Mouse (Mus musculus): ENCODE measurements at regions not wholly inside any gene's neighbourhood (a gene's known extent, or its start where the extent isn't known, plus 50 kb on each side); places are given as distances from the start of the nearest gene placed in this dataset.
"Not testable (repeated sequence)": the region's sequence is repeated elsewhere in the genome, so short reads cannot be mapped to it uniquely, and the experiment has no call there.

DNA sequence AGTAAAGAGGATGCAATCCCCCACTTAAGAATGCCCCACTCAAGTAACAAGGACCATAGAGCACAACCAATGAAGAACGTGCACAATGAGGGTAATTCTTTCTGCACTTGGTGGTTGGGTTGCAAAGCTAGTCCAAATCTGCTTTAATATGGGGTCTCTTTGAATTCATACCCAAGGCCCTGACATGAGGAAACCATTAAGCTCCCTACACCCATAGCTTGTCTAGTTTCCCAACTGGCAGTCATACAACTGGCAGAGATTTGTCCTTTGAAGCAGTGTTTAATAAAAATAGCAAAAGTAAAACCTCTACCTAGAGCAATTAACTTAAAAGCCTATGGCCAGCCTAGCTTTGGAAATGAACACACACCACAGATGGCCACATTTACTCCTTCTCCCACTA, 411.0 kb upstream of the Cdh5 start:
- DNase-seq, result no peak

DNA sequence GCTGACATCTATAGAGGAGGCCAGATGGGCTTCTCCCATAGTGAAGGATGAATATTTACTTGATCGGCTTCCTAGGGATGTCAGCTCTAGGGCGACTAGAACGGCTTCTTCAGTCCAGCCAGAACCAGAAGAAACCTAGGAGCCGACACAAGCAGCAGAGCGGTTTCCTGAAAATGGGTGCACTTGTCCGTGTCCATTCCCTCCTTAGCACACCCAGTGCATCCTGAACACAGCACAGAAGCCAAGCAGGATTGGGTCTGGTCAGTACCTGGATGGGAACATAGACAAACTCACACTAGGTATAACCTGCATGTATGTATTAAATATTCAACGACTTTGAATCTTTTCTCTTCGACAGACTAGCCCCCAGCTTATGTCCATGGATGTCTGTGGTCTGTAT, 407.9 kb upstream of the Cdh5 start:
- DNase-seq, result no peak

DNA sequence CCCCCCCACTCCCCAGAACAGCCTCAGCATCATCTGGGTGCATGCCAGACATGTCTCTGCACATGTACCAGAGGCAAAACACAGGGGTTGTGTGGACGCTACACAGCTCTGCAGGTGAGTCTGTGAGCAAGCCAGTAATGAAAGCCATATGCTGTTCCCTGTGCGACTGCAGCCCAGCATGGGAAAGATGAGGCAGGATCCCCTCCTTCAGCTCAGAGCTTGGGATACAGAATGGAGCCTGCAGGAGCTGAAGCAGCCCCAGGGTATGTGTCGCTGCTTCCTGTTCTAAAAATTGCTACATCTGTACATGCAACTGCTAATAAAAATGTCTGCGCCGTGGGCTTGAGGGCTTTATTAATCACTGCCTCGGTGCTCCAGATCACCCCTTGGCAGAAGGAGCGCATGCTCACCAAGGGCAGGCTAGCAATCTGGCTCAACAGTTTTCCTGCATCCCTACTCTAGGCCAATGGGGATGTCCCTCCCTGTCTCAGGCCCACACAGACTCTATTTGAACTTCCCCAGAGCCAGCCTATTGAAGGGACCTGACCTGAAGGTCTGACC, 407.0 kb upstream of the Cdh5 start:
- no peak for DNase-seq

DNA sequence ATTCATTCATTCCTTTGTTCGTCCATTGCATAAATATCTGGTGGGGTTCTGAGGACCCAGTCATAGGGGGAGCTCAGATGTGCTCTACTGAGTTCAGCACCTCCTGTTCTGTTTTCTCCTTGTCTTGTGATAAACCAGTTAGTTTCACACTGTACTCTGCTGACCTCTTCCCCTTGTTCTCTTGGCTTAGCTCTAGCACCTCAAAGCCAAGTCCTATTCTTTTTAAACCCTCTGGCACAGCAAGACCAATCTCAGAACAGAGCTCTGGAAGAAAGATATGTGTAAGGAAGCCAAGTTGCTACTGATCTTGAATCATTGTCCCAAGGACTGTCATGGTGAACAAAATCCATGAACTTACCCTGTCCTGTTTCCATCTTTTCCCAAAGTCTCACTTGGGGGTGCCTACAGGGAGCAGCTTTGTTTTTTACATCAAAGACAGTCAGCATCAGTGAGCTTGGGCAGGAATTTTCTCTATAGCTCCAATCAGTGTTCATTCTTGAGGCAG, 402.4 kb upstream of the Cdh5 start:
- DNase-seq, result no peak

DNA sequence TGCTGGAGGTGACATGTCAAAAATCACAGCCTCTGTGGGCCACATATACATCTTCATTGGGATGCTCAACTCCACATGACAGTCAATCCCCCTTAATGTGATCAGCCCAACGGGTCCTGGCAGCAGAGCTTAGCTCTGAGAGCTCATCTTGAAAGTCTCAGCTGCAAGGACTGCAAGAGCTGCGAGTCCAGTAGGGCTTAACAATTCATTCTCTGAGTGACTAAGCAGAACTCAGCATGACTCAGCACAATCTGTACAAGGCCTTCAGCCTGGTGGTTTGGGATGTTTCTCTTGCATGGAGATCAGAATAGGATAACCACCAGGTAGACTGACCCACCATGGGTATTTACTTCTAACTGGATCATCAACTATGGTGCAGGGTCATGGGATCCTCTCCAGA, 399.2 kb upstream of the Cdh5 start:
- DNase-seq, result no peak

DNA sequence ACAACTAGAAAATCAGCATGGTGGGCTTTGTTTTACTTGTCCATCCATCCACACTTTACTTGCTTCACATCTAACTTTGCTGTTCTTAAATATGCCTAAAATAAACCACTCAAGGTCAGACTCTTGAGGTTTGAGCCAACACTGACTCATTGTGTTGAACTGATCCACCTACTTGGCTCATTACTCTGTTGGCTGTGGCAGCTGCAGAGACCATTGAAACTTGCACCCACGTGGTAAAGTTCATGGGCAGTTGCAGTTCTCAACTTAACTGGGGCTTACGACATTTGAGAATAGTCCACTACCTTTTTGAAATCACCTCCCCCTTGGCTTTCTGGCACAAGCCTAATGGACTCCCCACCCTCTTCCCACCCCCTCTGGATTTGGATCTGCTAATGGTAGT, 395.3 kb upstream of the Cdh5 start:
- DNase-seq, result no peak

DNA sequence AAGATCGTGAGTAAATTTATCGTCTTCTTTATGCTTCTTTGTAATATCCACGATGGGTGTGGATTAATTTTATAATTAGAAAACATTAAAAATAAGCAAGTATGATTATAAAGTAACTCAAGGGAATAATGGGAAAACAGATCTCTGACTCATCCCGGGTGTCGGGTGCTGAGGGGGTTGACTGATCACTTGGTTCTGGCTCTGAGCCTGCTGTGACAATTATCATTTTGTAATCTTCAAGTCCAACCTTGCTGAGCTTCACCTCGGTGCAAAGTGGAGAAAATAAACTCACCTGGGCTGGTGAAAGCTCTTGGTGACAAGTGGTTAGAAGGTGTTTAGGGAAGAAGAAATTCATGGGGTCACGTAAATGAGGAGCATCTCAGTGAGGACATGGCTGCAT, 390.6 kb upstream of the Cdh5 start:
- DNase-seq, result not testable (repeated sequence)

DNA sequence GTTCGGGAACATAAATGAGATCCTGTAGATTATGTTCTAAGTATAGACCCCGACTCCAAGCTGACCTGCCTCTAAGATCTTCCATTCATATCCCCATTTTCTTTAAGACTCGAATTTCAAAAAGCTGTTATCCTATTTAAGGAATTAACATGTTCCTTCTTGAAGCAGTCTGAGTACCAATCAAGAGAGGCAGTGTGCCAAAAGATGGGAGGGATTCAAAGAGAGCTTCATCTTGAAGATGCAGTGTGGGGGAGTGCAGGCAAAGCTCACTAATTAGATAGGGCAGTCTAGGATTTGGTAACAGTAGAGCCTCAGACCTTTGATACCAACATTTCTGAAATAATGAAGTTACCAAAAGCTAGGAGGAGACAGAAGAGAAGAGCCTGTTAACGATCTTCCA, 383.7 kb upstream of the Cdh5 start:
- DNase-seq, result no peak

DNA sequence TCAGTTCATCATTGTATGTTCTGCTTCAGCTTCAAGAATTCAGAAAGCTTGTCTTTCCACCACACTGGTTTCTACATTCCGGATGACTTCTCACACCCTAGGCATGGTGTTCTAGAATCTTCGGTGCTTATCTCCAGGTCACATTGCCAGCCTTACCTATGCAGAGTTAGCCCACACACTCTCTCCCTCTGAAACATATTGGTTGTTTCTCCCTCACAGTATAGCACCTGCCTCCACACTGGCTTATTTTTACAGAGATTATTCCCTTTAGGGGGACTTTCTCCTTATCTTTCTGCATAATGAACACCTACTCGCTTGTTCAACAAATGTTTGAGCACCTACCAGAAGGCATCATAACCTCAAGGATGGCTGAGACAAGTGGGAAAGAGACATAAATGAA, 368.0 kb upstream of the Cdh5 start:
- no peak for DNase-seq

DNA sequence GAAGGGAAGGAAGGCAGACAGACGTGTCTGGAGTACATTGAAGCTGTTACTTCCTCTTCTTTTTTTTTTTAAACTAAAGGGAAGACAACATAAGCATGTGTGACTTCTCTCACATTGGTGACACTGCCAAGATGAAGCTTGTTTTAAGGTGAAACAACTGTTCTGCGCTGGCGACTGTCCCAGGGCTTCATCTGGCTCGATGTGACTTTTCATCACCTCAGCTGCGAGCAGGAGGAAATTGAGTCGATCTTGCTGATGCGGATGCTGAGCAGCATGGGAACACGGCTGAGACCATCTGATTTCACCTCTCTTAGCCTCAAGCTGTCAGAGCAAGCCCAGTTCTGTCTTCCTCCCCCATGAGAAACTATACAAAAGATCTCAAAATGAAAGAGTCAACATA, 363.1 kb upstream of the Cdh5 start:
- peak; percentile 80 to 86 for DNase-seq

DNA sequence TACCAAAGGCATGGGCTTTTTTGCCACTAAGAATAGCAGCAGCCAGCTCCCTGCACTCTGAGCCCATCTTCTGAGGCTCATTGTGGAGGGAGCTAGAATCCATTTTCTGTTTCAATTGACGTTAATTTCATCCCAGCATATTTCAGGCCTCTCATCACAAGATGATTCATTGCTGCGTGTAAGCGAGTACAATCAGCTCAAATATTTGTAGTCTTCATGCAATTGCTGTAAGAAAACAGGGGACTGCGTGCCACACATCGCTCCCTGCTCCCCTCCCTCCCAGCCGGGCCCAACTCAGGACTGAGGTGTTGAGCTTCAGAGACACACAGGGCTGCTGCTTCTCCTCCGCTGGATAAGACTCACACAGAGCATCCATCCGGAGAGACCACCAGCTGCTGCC, 360.0 kb upstream of the Cdh5 start:
- DNase-seq, result peak in 1 of 2 experiments; percentile 7

DNA sequence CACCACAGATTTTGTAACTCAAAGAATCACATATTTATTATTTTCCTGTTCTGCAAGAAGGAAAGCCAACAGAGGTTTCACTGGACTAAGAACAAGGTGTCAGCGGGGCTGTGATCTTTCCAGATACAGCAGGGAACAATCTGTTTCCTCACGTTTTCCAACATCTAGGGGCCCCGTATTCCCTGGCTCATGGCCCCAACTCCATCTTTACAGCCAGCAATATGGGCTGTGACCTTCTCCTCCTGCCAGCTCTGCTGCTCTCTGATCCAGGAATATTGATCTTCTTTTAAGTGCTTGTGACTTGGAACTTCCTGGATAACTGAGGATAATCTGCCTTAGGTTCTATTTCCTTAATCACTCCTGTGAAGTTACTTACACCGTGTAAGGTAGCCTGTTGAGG, 352.7 kb upstream of the Cdh5 start:
- DNase-seq, result no peak

DNA sequence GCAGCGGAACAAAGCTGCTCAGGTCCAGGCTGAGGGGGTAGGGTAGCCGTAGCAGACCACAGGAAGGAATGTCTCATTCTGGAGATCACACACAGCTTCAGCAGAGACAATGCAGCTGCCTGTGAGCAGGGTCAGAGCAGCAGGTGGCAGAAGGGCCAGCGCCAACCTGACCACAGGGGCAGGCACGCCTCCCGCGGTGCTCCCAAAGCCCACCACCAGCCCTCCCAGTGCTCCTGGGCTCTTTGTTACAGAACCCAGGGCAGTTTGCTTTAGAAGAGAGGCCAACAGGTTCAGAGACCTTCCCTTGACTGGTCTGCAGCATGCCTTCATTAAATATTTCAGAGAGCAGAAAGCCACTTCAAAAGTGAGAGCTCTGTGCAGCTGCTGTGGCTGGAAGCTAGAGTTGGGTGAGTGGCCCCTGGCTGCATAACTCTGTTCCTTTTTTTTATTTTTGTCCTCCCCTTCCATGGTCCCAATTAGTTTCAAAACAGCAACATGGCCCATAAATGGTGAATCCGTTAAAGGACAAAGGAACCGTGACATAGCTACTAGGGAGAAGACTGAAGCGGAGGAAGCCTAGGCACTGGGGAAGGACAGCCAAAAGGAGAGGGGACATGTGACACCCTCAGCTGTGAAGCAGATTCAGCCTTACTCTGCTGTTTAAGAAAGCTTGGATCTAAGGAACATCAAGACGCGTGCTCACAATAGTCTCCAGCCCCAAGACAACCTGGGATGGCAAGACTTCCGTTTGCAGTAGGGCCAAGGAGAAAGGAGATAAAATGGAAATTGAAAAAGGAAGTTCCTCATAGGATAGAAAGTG, 350.9 kb upstream of the Cdh5 start:
- peak; percentile 11 to 14 for DNase-seq

DNA sequence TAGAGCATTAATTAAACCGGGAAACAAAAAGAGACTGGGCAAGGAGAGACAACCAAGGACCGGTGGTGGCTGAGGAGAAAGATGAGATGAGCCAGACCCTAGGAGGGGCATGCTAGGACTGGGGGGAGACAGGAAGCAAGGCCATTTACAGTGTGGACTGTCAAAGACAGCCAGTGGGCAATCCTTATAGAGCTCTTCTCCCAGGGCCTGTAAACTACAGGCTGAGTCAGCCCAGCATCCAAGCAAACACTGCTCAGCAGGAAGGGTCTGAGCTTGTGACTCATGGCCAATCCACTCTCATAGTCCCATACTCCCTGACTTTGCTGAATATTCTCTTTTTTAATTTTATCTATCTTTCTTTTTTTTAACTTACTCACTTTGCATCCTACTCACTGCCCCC, 350.3 kb upstream of the Cdh5 start:
- DNase-seq, result no peak

DNA sequence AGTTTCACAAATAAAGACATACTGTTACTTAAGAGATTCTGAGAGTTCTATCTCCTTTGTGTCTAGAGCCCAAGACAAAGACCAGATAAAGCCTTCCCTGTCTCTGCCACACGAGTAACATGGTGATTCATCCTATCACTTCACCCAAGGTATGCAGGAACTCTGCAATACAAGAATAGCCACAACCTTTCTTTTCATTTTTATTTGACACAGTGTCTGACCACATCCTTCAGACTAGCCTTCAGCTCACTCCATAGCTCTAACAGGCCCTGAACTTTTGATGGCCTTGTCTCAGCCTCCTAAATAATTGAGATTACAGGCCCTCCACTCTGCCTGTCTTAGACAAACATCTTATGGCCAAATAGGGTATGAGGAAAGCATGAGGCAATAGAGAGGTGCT, 337.6 kb upstream of the Cdh5 start:
- no peak for DNase-seq

DNA sequence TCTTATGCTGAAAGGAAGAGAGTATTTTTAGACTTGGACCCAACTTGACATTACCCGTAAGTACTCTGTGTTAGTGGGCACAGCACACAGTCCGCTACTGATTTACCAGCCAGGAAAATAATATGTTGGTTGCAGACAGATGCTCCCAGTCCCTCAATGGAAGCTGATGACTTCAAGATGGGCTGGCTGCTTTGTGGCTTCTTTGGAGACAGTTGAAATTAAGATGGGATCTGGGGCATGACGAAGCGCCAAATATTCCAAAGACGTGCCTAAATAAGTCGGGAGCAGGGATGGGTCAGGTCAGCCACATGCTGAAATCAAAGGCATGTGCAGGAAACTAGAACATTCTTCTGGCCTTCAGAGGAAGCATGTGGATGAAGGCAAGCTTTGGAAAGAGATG, 321.8 kb upstream of the Cdh5 start:
- DNase-seq, result no peak

DNA sequence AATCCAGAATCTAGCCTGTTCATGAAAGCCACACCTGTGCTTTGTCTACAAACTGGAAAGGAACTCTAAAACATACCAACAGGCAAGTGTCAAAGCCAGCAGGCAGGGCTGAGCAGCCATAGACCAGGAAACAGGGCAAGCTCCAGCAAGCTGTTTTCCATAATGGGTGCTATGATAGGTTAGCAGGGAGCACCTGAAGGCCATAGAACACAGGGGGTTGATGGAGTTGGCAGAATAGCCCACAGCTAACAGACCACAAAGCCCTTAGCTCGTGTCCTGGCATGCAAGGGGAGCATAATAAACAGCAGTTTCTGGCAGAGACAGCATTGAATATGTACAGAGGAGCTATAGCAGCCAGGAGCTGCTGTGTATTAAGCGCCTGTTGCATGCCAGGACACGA, 313.1 kb upstream of the Cdh5 start:
- no peak for DNase-seq

DNA sequence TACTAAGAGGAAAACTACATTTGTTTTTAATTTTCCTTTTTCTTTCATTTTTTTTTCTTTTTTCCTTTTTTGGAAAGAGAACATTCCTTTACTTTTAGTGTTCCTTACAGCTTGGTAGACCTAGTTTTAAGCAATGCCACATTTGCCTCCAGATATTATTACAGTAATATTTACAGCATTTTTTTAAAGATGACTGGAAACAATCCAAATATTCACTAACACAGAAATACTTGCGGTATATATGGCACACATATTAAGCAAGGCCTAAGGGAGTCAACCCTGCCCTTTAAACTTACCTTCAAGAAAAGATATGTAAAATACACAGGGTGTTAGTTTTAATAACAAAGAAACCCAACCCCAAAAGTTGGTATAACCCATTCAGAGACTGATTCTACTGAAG, 308.1 kb upstream of the Cdh5 start:
- DNase-seq, result no peak

DNA sequence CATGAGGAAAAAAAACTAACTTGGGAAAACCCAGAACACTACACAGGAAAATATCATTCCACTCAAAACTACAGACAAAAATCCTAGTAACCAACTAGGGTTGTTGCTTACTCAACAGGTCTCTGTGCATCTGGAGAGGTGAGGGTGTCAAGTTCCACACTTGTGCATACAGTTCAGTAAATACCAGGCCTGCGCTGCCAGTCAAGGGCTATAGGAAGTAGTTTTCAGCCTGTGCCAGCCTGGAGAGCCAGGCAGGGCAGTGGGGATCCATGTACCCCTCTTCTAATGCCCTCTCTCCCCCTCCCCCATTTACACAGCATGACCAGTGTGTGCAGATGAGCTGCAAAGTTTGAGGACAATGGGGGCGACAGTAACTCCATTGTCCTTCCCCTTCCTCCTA, 302.8 kb upstream of the Cdh5 start:
- DNase-seq, result not testable (repeated sequence)

DNA sequence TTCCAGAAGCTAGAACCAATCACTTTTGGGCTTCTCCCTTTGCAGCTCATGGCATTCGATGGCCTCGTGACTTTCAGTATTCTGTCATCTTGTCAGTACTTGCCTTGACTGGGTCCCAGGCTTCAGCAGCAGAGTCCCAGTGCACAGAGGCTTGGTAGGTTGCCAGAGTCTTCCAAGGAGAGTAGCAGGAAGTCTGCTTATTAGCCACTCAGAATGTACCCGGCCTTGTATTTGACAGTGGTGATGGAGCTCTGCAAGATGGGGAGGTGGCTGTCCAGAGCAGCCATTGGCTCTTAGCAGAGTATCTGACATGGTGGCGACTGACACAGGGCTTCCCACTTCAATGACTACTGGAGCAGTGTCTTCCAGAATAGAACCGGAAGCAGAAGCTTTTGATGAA, 293.3 kb upstream of the Cdh5 start:
- DNase-seq, result peak; percentile 52 to 68

DNA sequence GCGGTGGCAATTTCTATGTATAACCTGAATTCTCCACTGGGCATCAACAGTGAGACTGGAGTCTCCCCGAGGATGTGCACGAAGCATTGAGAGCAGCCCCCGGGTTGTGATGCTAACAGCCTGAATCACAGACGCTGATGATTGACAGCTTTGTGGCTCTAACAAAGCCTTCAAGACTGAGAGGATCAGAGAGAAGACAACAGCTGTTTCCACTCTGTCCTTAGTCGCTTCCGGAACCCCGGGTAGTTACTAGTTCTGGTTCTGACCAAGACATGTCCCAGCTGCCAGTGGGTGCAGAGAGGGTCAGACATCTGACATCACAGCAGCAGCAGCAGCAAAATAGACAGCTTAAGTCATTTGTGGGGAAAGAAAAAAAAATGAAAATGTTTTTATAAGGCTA, 292.8 kb upstream of the Cdh5 start:
- DNase-seq, result peak; percentile 82 to 88

DNA sequence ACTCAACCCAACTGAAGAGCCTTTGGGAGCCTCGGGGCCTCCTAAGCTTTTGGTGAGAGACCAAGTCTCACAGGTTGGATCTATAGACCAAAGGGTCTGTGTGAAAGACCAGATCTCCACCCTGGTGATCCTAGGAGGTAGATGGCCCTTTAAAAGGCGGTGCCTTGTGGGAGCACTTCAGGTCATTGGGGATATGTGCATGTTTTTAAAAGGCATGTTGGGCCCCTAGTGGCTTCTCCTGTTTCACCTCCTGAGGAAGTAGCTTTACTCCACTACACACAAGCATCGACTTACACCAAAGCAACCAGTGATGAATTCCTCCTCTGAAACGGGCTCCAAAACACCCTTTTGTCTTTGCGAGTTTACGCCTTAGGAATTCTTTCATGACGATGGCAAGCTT, 292.3 kb upstream of the Cdh5 start:
- DNase-seq, result peak; percentile 21 to 29

DNA sequence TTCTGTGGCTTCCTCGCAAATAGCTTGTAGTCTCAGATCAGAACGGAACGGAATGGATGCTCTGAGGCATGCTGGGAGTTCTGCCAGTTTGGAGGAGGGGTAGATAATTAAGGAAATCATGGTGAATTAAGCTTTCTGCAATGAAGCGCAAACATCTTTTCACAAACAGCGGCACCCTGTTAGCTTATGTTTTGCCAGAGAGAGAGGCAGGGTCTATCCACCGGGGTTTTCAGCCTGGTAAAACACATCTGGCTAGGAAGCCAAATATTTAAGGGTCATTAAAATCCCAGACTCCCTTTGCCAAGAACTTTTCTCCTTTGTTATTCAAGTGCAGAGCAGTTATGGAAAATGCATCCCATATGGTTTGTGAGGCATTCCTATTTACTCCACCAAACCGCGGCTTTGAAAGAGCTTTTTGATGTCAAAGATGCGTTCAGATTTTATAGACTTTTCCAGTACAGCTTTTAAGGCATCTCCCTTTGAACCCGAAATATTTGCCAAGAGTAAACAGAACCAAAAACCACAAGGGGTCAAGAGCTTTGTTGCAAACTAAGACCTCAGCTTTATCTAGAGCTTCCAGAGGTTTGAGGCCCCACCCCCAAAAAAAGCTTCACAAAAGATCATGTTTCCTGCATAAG, 287.4 kb upstream of the Cdh5 start:
- DNase-seq, result peak; percentile 62 to 71
